10 mouse cellular contexts compared by ENCODE assay signal in the genomic region with DNA sequence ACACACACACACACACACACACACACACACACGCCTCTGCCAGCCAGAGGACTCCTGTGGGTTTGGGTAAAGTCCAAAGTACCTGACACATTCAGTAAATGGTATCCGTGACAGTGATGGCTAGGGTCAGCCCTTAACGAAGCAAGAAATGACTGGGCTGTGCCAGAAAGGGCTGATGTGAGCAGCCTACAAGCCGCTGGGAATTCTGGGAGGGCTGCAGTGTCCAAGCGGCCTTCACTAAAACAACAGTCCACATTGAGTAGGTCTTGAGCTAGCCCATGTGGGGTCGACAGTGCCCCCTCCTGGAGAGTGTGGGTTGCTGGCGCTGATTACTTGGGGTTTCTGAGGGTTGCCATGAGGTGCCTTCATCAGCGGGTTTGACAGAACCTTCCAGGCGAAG. TPM values are rescaled to one million over a fixed set of nuclear protein-coding genes. Genes with fewer than 3 reads are reported as not detected.
DNase-seq lines count a peak whose midpoint lies in the region; ATAC-seq and TF ChIP-seq lines count a peak whose summit lies in the region.
"Had no signal": no experiment of that assay in that cellular context is flagged by ENCODE, and none has a peak within 500 bp of the region (broad histone marks: within the 10 kb centered on the region; RNA-seq: fewer than 3 reads in every experiment).

No protein-coding gene starts in this region.

- 78% methylated on average over 9 of the region's 9 CpGs for WGBS in midbrain, postnatal 0 days
- WGBS in midbrain, embryonic 16.5 days: 78% methylated on average over 9 of the region's 9 CpGs
- 74% methylated on average over 9 of the region's 9 CpGs for WGBS in kidney, embryonic 16.5 days
- 63% methylated on average over 9 of the region's 9 CpGs for WGBS in heart, embryonic 11.5 days (ENCODE audit: insufficient replicate concordance)

- H3K4me1 ChIP-seq in midbrain, postnatal 0 days (ENCODE audit: insufficient read depth, low read length): no peaks in the 10 kb centered on the region; the same call in 1 of the 2 replicates
- no peaks in the 10 kb centered on the region; the same call in 1 of the 2 replicates for H3K4me1 ChIP-seq in midbrain, embryonic 16.5 days (ENCODE audit: control insufficient read depth, insufficient read depth, low read length)
- H3K4me1 ChIP-seq in kidney, embryonic 16.5 days (ENCODE audit: insufficient read depth, low read length): peaks cover 31% of the 10 kb centered on the region
- no peaks in the 10 kb centered on the region for H3K4me1 ChIP-seq in heart, embryonic 11.5 days (ENCODE audit: control insufficient read depth, insufficient read depth, low read length)

- peak; percentile 47 to 51 for DNase-seq in cerebellum, postnatal 10 days
- no peak for DNase-seq in cerebellum, adult 11 months
- DNase-seq in midbrain, postnatal 0 days (ENCODE audit: low spot score): no peak
- peak; percentile 47 for DNase-seq in retina, postnatal 1 day
- DNase-seq in natural killer cell, adult 2 months (ENCODE audit: low spot score in 2 of 2): no peak

- no peaks in the 10 kb centered on the region for H3K9me3 ChIP-seq in midbrain, postnatal 0 days (ENCODE audit: low read length)
- no peaks in the 10 kb centered on the region for H3K9me3 ChIP-seq in midbrain, embryonic 16.5 days (replicated peaks; ENCODE audit: control insufficient read depth, low read length, poor library complexity, severe bottlenecking)
- no peaks in the 10 kb centered on the region for H3K9me3 ChIP-seq in kidney, embryonic 16.5 days (ENCODE audit: low read length)
- no peaks in the 10 kb centered on the region for H3K9me3 ChIP-seq in heart, embryonic 11.5 days (replicated peaks; ENCODE audit: control insufficient read depth, low read length)
- H3K9me3 ChIP-seq: hindbrain, embryonic 15.5 days; limb, embryonic 12.5 days had no signal

- no peak overlapping the region for H3K9ac ChIP-seq in midbrain, postnatal 0 days (replicated peaks; ENCODE audit: low read length, poor library complexity, severe bottlenecking)
- no peak overlapping the region for H3K9ac ChIP-seq in midbrain, embryonic 16.5 days (ENCODE audit: low read depth, low read length)
- H3K9ac ChIP-seq in kidney, embryonic 16.5 days (replicated peaks; ENCODE audit: low read length): no peak overlapping the region
- no peak overlapping the region for H3K9ac ChIP-seq in heart, embryonic 11.5 days (ENCODE audit: low read depth, low read length)
- H3K9ac ChIP-seq: hindbrain, embryonic 15.5 days; limb, embryonic 12.5 days had no signal

- H3K36me3 ChIP-seq in midbrain, postnatal 0 days (ENCODE audit: insufficient read depth, low read length): no peaks in the 10 kb centered on the region
- H3K36me3 ChIP-seq in midbrain, embryonic 16.5 days (ENCODE audit: control insufficient read depth, insufficient read depth, low read length): no peaks in the 10 kb centered on the region
- no peaks in the 10 kb centered on the region for H3K36me3 ChIP-seq in kidney, embryonic 16.5 days (ENCODE audit: insufficient read depth, low read length)
- no peaks in the 10 kb centered on the region for H3K36me3 ChIP-seq in heart, embryonic 11.5 days (ENCODE audit: control insufficient read depth, insufficient read depth, low read length)
- H3K36me3 ChIP-seq: hindbrain, embryonic 15.5 days; limb, embryonic 12.5 days had no signal

- H3K4me2 ChIP-seq in midbrain, postnatal 0 days (ENCODE audit: low read depth, low read length, poor library complexity, severe bottlenecking): no peak overlapping the region
- no peak overlapping the region for H3K4me2 ChIP-seq in midbrain, embryonic 16.5 days (ENCODE audit: low read length)
- no peak overlapping the region for H3K4me2 ChIP-seq in kidney, embryonic 16.5 days (replicated peaks; ENCODE audit: low read depth, low read length)
- no peak overlapping the region for H3K4me2 ChIP-seq in heart, embryonic 11.5 days
- H3K4me2 ChIP-seq: hindbrain, embryonic 15.5 days; limb, embryonic 12.5 days had no signal

- H3K4me3 ChIP-seq in midbrain, postnatal 0 days (ENCODE audit: low read depth, low read length): no peak overlapping the region
- H3K4me3 ChIP-seq in midbrain, embryonic 16.5 days (ENCODE audit: low read depth, low read length): no peak overlapping the region
- no peak overlapping the region for H3K4me3 ChIP-seq in kidney, embryonic 16.5 days (ENCODE audit: low read length)
- H3K4me3 ChIP-seq in heart, embryonic 11.5 days (ENCODE audit: low read depth, low read length): no peak overlapping the region
- H3K4me3 ChIP-seq: hindbrain, embryonic 15.5 days; limb, embryonic 12.5 days had no signal

- H3K27ac ChIP-seq in midbrain, postnatal 0 days (ENCODE audit: low read depth, low read length): no peak overlapping the region
- no peak overlapping the region for H3K27ac ChIP-seq in midbrain, embryonic 16.5 days (ENCODE audit: low read length)
- 0 out of 2 replicates have a peak overlapping the region, but pooled peaks have one; percentile 32 for H3K27ac ChIP-seq in kidney, embryonic 16.5 days (ENCODE audit: low read length)
- H3K27ac ChIP-seq in heart, embryonic 11.5 days (ENCODE audit: low read depth, low read length): no peak overlapping the region
- H3K27ac ChIP-seq: hindbrain, embryonic 15.5 days had no signal

- peak; percentile 27 for TF ChIP-seq CTCF in midbrain, postnatal 0 days (IDR thresholded peaks at IDR 0.05)

- ATAC-seq in midbrain, postnatal 0 days (ENCODE audit: low FRiP score): no peak
- ATAC-seq in midbrain, embryonic 16.5 days: no peak
- no peak for ATAC-seq in kidney, embryonic 16.5 days (ENCODE audit: low FRiP score, low TSS enrichment)
- no peak for ATAC-seq in heart, embryonic 11.5 days (replicated peaks; ENCODE audit: insufficient number of reproducible peaks, low FRiP score, low TSS enrichment)

- H3K27me3 ChIP-seq in midbrain, postnatal 0 days (ENCODE audit: insufficient read depth, low read length): no peaks in the 10 kb centered on the region
- H3K27me3 ChIP-seq in midbrain, embryonic 16.5 days (ENCODE audit: control insufficient read depth, insufficient read depth, low read depth, low read length): no peaks in the 10 kb centered on the region
- H3K27me3 ChIP-seq in kidney, embryonic 16.5 days (ENCODE audit: insufficient read depth, low read length): no peaks in the 10 kb centered on the region
- H3K27me3 ChIP-seq in heart, embryonic 11.5 days (ENCODE audit: control insufficient read depth, insufficient read depth, low read length): no peaks in the 10 kb centered on the region
- H3K27me3 ChIP-seq: hindbrain, embryonic 15.5 days; limb, embryonic 12.5 days had no signal

RNA-seq across cellular contexts. Expression of a gene that starts 33.8 kb away (rescaled TPM):
- total RNA-seq in midbrain, postnatal 0 days (2014; rRNA removed): 2.2 and 3.1 TPM in 2 replicates
- 1.4 and 2.4 TPM in 2 replicates for polyA plus RNA-seq in midbrain, postnatal 0 days (2015; fragmentation: Nextera tagmentation; extraction: Ambion mirVana)
- polyA plus RNA-seq in midbrain, embryonic 16.5 days (2015; fragmentation: Nextera tagmentation; extraction: Ambion mirVana): 0.97 and 1.7 TPM in 2 replicates
- polyA plus RNA-seq in kidney, embryonic 16.5 days (2015; fragmentation: Nextera tagmentation; extraction: Ambion mirVana): 5.0 and 5.1 TPM in 2 replicates
- 1.3 and 1.5 TPM in 2 replicates for polyA plus RNA-seq in heart, embryonic 11.5 days (2014; fragmentation: Nextera tagmentation; extraction: Ambion mirVana)

Comparison
In these comparisons a context has a peak if more than half of its experiments do, and no peak if none do; other contexts are left out.
1. DNase-seq: peak in cerebellum, postnatal 10 days (2 of 2) and retina, postnatal 1 day (single experiment); none in cerebellum, adult 11 months (single experiment), midbrain, postnatal 0 days (single experiment) and natural killer cell, adult 2 months (0 of 2).